Mouse (Mus musculus) hindbrain, embryonic 14.5 days (tissue): Measurements from ENCODE around the gene Rps27l. TPM values are rescaled to one million over a fixed set of nuclear protein-coding genes. Genes with fewer than 3 reads are reported as not detected.
A peak's percentile ranks its signal among the peaks of the same experiment; 100 is the strongest.

Source experiments
- ATAC-seq: fragments of 200-750 bp; cut with Nextera tagmentation; 2 replicates; pipeline ENCODE4 v1.8.0; 2017; ENCODE audit warnings: moderate number of reproducible peaks, mild to moderate bottlenecking, moderate TSS enrichment, moderate library complexity; ENCODE audit not compliant: low FRiP score
- DNase-seq: peaks from one replicate; pipeline ENCODE4 v3.0.0-alpha.2; 2015; ENCODE audit warnings: low spot score
- H3K27ac ChIP-seq: fragments of 300-500 bp; sonication (generic); 2 replicates; pipeline ENCODE4 v1.5.1; 2014; ENCODE audit warnings: mild to moderate bottlenecking, moderate library complexity
- H3K27me3 ChIP-seq: fragments of 300-500 bp; sonication (generic); 2 replicates; pipeline ENCODE4 v1.6.1; 2014; ENCODE audit warnings: mild to moderate bottlenecking, low read length, mixed read lengths; ENCODE audit not compliant: control insufficient read depth, insufficient read depth
- H3K36me3 ChIP-seq: fragments of 300-500 bp; sonication (generic); replicated peaks from 2 replicates; pipeline ENCODE4 v1.6.1; 2014; ENCODE audit not compliant: control insufficient read depth, insufficient read depth
- H3K4me1 ChIP-seq: fragments of 300-500 bp; sonication (generic); replicated peaks from 2 replicates; pipeline ENCODE4 v1.6.1; 2014; ENCODE audit warnings: antibody characterized with exemption, low read length, mixed read lengths; ENCODE audit not compliant: control insufficient read depth, insufficient read depth
- H3K4me2 ChIP-seq: fragments of 300-500 bp; sonication (generic); replicated peaks from 2 replicates; pipeline ENCODE4 v1.6.1; 2014; ENCODE audit warnings: mild to moderate bottlenecking, moderate library complexity
- H3K4me3 ChIP-seq: fragments of 300-500 bp; sonication (generic); replicated peaks from 2 replicates; pipeline ENCODE4 v1.5.1; 2014; ENCODE audit warnings: mild to moderate bottlenecking, low read length
- H3K9ac ChIP-seq: fragments of 300-500 bp; sonication (generic); 2 replicates; pipeline ENCODE4 v1.6.1; 2014
- H3K9me3 ChIP-seq: fragments of 300-500 bp; sonication (generic); 2 replicates; pipeline ENCODE4 v1.6.1; 2016; ENCODE audit warnings: low read length; ENCODE audit not compliant: control insufficient read depth
- WGBS: fragments of 180-500 bp; shearing (Covaris S2); extraction: QIAGEN DNeasy Blood & Tissue Kit; methylation state at CpG from one replicate; pipeline ENCODE4 v1.1.7; 2014; 5-methylcytosine and 5-hydroxymethylcytosine counted together
- polyA plus RNA-seq: library from polyadenylated mRNA; unstranded; fragments of >200 nt; fragmentation: Nextera tagmentation; extraction: Ambion mirVana; gene quantifications from 2 replicates; pipeline ENCODE4 v1.2.1, GENCODE M21; 2014

The Rps27l gene
- polyA plus RNA-seq, result 215 and 261 TPM in 2 replicates

GRCm38 (mm10) chr9:66945647-66946641, at the start of gene Rps27l:
Gene Rps27l (plus strand): TSS chr9:66946086.
- H3K27ac ChIP-seq, result peak within 1 kb of the TSS; percentile 90
- WGBS, result under 1% methylated on average over 76 of the region's 77 CpGs
- H3K27me3 ChIP-seq, result no peaks in the 10 kb centered on the region
- H3K9ac ChIP-seq, result peak within 1 kb of the TSS; percentile 87
- no peaks in the 10 kb centered on the region for H3K9me3 ChIP-seq
- H3K4me1 ChIP-seq, result no peaks in the 10 kb centered on the region; the same call in 1 of the 2 replicates
- peak within 1 kb of the TSS; percentile 88 for H3K4me2 ChIP-seq
- DNase-seq (peak; percentile 89), ATAC-seq (peak; percentile 99)
- peaks cover 16% of the 10 kb centered on the region for H3K36me3 ChIP-seq
- H3K4me3 ChIP-seq, result peak within 1 kb of the TSS; percentile 95

- 70% methylated on average over 6 of the region's 6 CpGs for WGBS
- H3K36me3 ChIP-seq, result no peaks in the 10 kb centered on the region
Measured at GRCm38 (mm10) chr9:66896951-66897350, 48.9 kb upstream of the Rps27l start.

GRCm38 (mm10) chr9:66897851-66898250, 48.0 kb upstream of the Rps27l start:
- no peaks in the 10 kb centered on the region for H3K4me1 ChIP-seq
- no peak overlapping the region for H3K4me2 ChIP-seq
- H3K36me3 ChIP-seq, result no peaks in the 10 kb centered on the region
- H3K27ac ChIP-seq, result no peak overlapping the region
- no peak overlapping the region for H3K4me3 ChIP-seq
- DNase-seq, result no peak
- ATAC-seq, result no peak
- no peaks in the 10 kb centered on the region for H3K27me3 ChIP-seq
- H3K9me3 ChIP-seq, result no peaks in the 10 kb centered on the region
- H3K9ac ChIP-seq, result no peak overlapping the region
- 79% methylated on average over 6 of the region's 6 CpGs for WGBS

More at GRCm38 (mm10) chr9:66896951-66897350, 48.9 kb upstream of the Rps27l start:
- Histone ChIP-seq H3K4me3 (no peak overlapping the region), H3K9ac (no peak overlapping the region), H3K4me1 (no peaks in the 10 kb centered on the region), H3K27ac (no peak overlapping the region), H3K4me2 (no peak overlapping the region), H3K27me3 (no peaks in the 10 kb centered on the region), H3K9me3 (no peaks in the 10 kb centered on the region)
- ATAC-seq, result no peak
- no peak for DNase-seq

GRCm38 (mm10) chr9:66899072-66899471, 46.8 kb upstream of the Rps27l start:
- no peaks in the 10 kb centered on the region for H3K27me3 ChIP-seq
- DNase-seq (no peak), ATAC-seq (no peak)
- no peak overlapping the region for H3K4me2 ChIP-seq
- no peak overlapping the region for H3K4me3 ChIP-seq
- WGBS, result 90% methylated on average over 2 of the region's 2 CpGs
- no peaks in the 10 kb centered on the region for H3K9me3 ChIP-seq
- no peak overlapping the region for H3K9ac ChIP-seq
- H3K27ac ChIP-seq, result no peak overlapping the region
- no peaks in the 10 kb centered on the region for H3K4me1 ChIP-seq
- no peaks in the 10 kb centered on the region for H3K36me3 ChIP-seq

GRCm38 (mm10) chr9:66899526-66899925, 46.4 kb upstream of the Rps27l start:
- Histone ChIP-seq H3K9ac (no peak overlapping the region), H3K4me2 (no peak overlapping the region), H3K27me3 (no peaks in the 10 kb centered on the region), H3K27ac (no peak overlapping the region), H3K9me3 (no peaks in the 10 kb centered on the region), H3K36me3 (no peaks in the 10 kb centered on the region), H3K4me1 (no peaks in the 10 kb centered on the region), H3K4me3 (no peak overlapping the region)
- DNase-seq, result no peak
- 82% methylated on average over 4 of the region's 4 CpGs for WGBS
- no peak for ATAC-seq

GRCm38 (mm10) chr9:66905990-66906389, 39.9 kb upstream of the Rps27l start:
- no peak overlapping the region for H3K9ac ChIP-seq
- DNase-seq, result no peak
- H3K27ac ChIP-seq, result no peak overlapping the region
- no peak for ATAC-seq
- peaks cover 7% of the 10 kb centered on the region; the same call in 1 of the 2 replicates for H3K4me1 ChIP-seq
- WGBS, result 70% methylated on average over 9 of the region's 9 CpGs
- H3K9me3 ChIP-seq, result no peaks in the 10 kb centered on the region
- no peak overlapping the region for H3K4me3 ChIP-seq
- no peaks in the 10 kb centered on the region for H3K27me3 ChIP-seq
- no peak overlapping the region for H3K4me2 ChIP-seq
- no peaks in the 10 kb centered on the region for H3K36me3 ChIP-seq

- no peak overlapping the region for H3K27ac ChIP-seq
- no peaks in the 10 kb centered on the region for H3K27me3 ChIP-seq
- DNase-seq (no peak), ATAC-seq (no peak)
- no peak overlapping the region for H3K9ac ChIP-seq
- H3K9me3 ChIP-seq, result no peaks in the 10 kb centered on the region
- H3K4me2 ChIP-seq, result no peak overlapping the region
- H3K36me3 ChIP-seq, result no peaks in the 10 kb centered on the region
- WGBS, result 96% methylated on average over 8 of the region's 8 CpGs
- H3K4me3 ChIP-seq, result no peak overlapping the region
- H3K4me1 ChIP-seq, result peaks cover 16% of the 10 kb centered on the region; the same call in 1 of the 2 replicates
Measured at GRCm38 (mm10) chr9:66907126-66907525, 38.8 kb upstream of the Rps27l start.

GRCm38 (mm10) chr9:66907746-66908397, 38.0 kb upstream of the Rps27l start:
- Histone ChIP-seq H3K9ac (no peak overlapping the region), H3K27ac (no peak overlapping the region), H3K36me3 (no peaks in the 10 kb centered on the region), H3K4me3 (no peak overlapping the region), H3K4me1 (peaks cover 23% of the 10 kb centered on the region), H3K4me2 (no peak overlapping the region), H3K27me3 (no peaks in the 10 kb centered on the region), H3K9me3 (no peaks in the 10 kb centered on the region)
- no peak for DNase-seq
- ATAC-seq, result no peak
- WGBS, result 83% methylated on average over 5 of the region's 5 CpGs

GRCm38 (mm10) chr9:66909922-66910321, 36.0 kb upstream of the Rps27l start:
- 87% methylated on average over 7 of the region's 7 CpGs for WGBS
- H3K27ac ChIP-seq, result no peak overlapping the region
- peaks cover 23% of the 10 kb centered on the region for H3K4me1 ChIP-seq
- H3K4me3 ChIP-seq, result no peak overlapping the region
- no peaks in the 10 kb centered on the region for H3K27me3 ChIP-seq
- H3K9me3 ChIP-seq, result no peaks in the 10 kb centered on the region
- no peak overlapping the region for H3K9ac ChIP-seq
- no peaks in the 10 kb centered on the region for H3K36me3 ChIP-seq
- ATAC-seq (no peak), DNase-seq (no peak)
- no peak overlapping the region for H3K4me2 ChIP-seq
